Mouse (Mus musculus) liver, embryonic 14.5 days (tissue): ENCODE results near the gene Ubl7. TPM values are rescaled to one million over a fixed set of nuclear protein-coding genes. Genes with fewer than 3 reads are reported as not detected.

Experiments used
- ATAC-seq: fragments of 200-750 bp; cut with Nextera tagmentation; 2 replicates; pipeline ENCODE4 v1.8.0; 2017; ENCODE audit warnings: moderate number of reproducible peaks, mild to moderate bottlenecking, moderate library complexity; ENCODE audit not compliant: insufficient read depth
- DNase-seq, 3 experiments: peaks; one replicate each; pipeline ENCODE4 v3.0.0-alpha.2; 2012 to 2013; ENCODE audit warnings: low read depth in 3 of 3, low spot score in 3 of 3
- H3K27ac ChIP-seq: fragments of 300-500 bp; sonication (generic); 2 replicates; pipeline ENCODE4 v1.5.1; 2014; ENCODE audit warnings: moderate library complexity, mild to moderate bottlenecking, control low read depth, inconsistent platforms
- H3K27me3 ChIP-seq: fragments of 300-500 bp; sonication (generic); 2 replicates; pipeline ENCODE4 v1.6.1; 2014; ENCODE audit warnings: mild to moderate bottlenecking, low read length, moderate library complexity; ENCODE audit not compliant: control insufficient read depth, insufficient read depth
- H3K36me3 ChIP-seq: fragments of 300-500 bp; sonication (generic); replicated peaks from 2 replicates; pipeline ENCODE4 v1.6.1; 2014; ENCODE audit warnings: low read depth; ENCODE audit not compliant: control insufficient read depth, insufficient read depth
- H3K4me1 ChIP-seq, 2 experiments: fragments of 200-500 bp in 1 of 2; fragments of 300-500 bp in 1 of 2; sonication (generic) in 1 of 2; replicated peaks; 2 replicates each; pipeline ENCODE4 v1.6.1; 2012 to 2014; ENCODE audit warnings: antibody characterized with exemption in 1 of 2, inconsistent platforms in 1 of 2, low read length in 1 of 2; ENCODE audit not compliant: control insufficient read depth in 2 of 2, insufficient read depth in 2 of 2
- H3K4me2 ChIP-seq: fragments of 300-500 bp; sonication (generic); 2 replicates; pipeline ENCODE4 v1.6.1; 2014; ENCODE audit warnings: low read depth, mild to moderate bottlenecking, control low read depth, moderate library complexity
- H3K4me3 ChIP-seq, 2 experiments: fragments of 200-500 bp in 1 of 2; fragments of 300-500 bp in 1 of 2; sonication (generic) in 1 of 2; 2 replicates each; pipeline ENCODE4 v1.5.1; 2012 to 2014; ENCODE audit warnings: low read depth in 2 of 2, low read length in 2 of 2, mild to moderate bottlenecking in 2 of 2, control low read depth in 1 of 2, inconsistent platforms in 1 of 2, moderate library complexity in 1 of 2; ENCODE audit not compliant: insufficient read depth in 1 of 2
- H3K9ac ChIP-seq: fragments of 300-500 bp; sonication (generic); replicated peaks from 2 replicates; pipeline ENCODE4 v1.6.1; 2014; ENCODE audit warnings: mild to moderate bottlenecking, control low read depth, moderate library complexity
- H3K9me3 ChIP-seq: fragments of 300-500 bp; sonication (generic); 2 replicates; pipeline ENCODE4 v1.6.1; 2016; ENCODE audit warnings: low read length, mixed read lengths; ENCODE audit not compliant: control insufficient read depth
- CTCF ChIP-seq: IDR thresholded peaks from 2 replicates; pipeline ENCODE4 v1.5.1; 2016; ENCODE audit warnings: antibody characterized with exemption, low read depth, control low read depth
- EP300 ChIP-seq: IDR thresholded peaks from 2 replicates; pipeline ENCODE4 v1.6.1; 2016; ENCODE audit warnings: antibody characterized with exemption, low read depth
- WGBS: fragments of 180-500 bp; shearing (Covaris S2); extraction: QIAGEN DNeasy Blood & Tissue Kit; methylation state at CpG from one replicate; pipeline ENCODE4 v1.1.7; 2014; ENCODE audit not compliant: insufficient replicate concordance; 5-methylcytosine and 5-hydroxymethylcytosine counted together
- polyA plus RNA-seq, 2 experiments: library from polyadenylated mRNA; depleted of rRNA in 1 of 2; stranded (reverse) in 1 of 2; unstranded in 1 of 2; fragments of >200 nt; fragmentation: Nextera tagmentation in 1 of 2; extraction: Ambion mirVana in 1 of 2; gene quantifications; 2 replicates each; pipeline versions ENCODE4 v1.2.1 to v1.2.3; 2012 to 2014

Gene Ubl7
- polyA plus RNA-seq, 2 experiments = 25.4 to 44.8 TPM

- DNase-seq (no peak), ATAC-seq (no peak)
- H3K4me3 ChIP-seq = no peak overlapping the region
- no peak for TF ChIP-seq EP300
- TF ChIP-seq CTCF = no peak
- no peaks in the 10 kb centered on the region for H3K36me3 ChIP-seq
- no peaks in the 10 kb centered on the region for H3K27me3 ChIP-seq
- H3K9ac ChIP-seq = no peak overlapping the region
- no peaks in the 10 kb centered on the region for H3K4me1 ChIP-seq
- no peaks in the 10 kb centered on the region for H3K9me3 ChIP-seq
- H3K4me2 ChIP-seq = no peak overlapping the region
- WGBS = 81% methylated on average over 5 of the region's 5 CpGs
- H3K27ac ChIP-seq = no peak overlapping the region
Measured at GRCm38 (mm10) chr9:57867880-57868279, 42.9 kb upstream of the Ubl7 start.

GRCm38 (mm10) chr9:57868767-57869166, 42.0 kb upstream of the Ubl7 start:
- no peak overlapping the region for H3K9ac ChIP-seq
- TF ChIP-seq CTCF = no peak
- no peak for TF ChIP-seq EP300
- no peak overlapping the region for H3K4me3 ChIP-seq
- H3K4me1 ChIP-seq = no peaks in the 10 kb centered on the region
- H3K9me3 ChIP-seq = no peaks in the 10 kb centered on the region
- ATAC-seq (no peak), DNase-seq (no peak)
- no peaks in the 10 kb centered on the region for H3K27me3 ChIP-seq
- WGBS = 57% methylated on average over 6 of the region's 6 CpGs
- no peak overlapping the region for H3K27ac ChIP-seq
- H3K4me2 ChIP-seq = no peak overlapping the region
- no peaks in the 10 kb centered on the region for H3K36me3 ChIP-seq

GRCm38 (mm10) chr9:57870273-57870816, 40.4 kb upstream of the Ubl7 start:
- Histone ChIP-seq H3K9me3 (no peaks in the 10 kb centered on the region), H3K27ac (no peak overlapping the region), H3K4me2 (no peak overlapping the region), H3K4me1 (no peaks in the 10 kb centered on the region), H3K27me3 (no peaks in the 10 kb centered on the region), H3K9ac (no peak overlapping the region), H3K36me3 (no peaks in the 10 kb centered on the region), H3K4me3 (no peak overlapping the region)
- DNase-seq (no peak), ATAC-seq (no peak)
- TF ChIP-seq CTCF (no peak), EP300 (no peak)
- WGBS = 25% methylated on average over 2 of the region's 2 CpGs

GRCm38 (mm10) chr9:57874134-57874533, 36.6 kb upstream of the Ubl7 start:
- 47% methylated on average over 5 of the region's 5 CpGs for WGBS
- DNase-seq = no peak

GRCm38 (mm10) chr9:57874994-57875393, 35.8 kb upstream of the Ubl7 start:
- 46% methylated on average over 3 of the region's 3 CpGs for WGBS

More at GRCm38 (mm10) chr9:57874134-57874533, 36.6 kb upstream of the Ubl7 start:
- TF ChIP-seq EP300 (no peak), CTCF (no peak)
- Histone ChIP-seq H3K4me1 (no peaks in the 10 kb centered on the region), H3K4me3 (no peak overlapping the region), H3K27ac (no peak overlapping the region), H3K9ac (no peak overlapping the region), H3K9me3 (no peaks in the 10 kb centered on the region), H3K4me2 (no peak overlapping the region), H3K27me3 (no peaks in the 10 kb centered on the region), H3K36me3 (no peaks in the 10 kb centered on the region)
- ATAC-seq = no peak

More at GRCm38 (mm10) chr9:57874994-57875393, 35.8 kb upstream of the Ubl7 start:
- no peak for DNase-seq
- ATAC-seq = no peak
- Histone ChIP-seq H3K4me1 (no peaks in the 10 kb centered on the region), H3K27me3 (no peaks in the 10 kb centered on the region), H3K4me2 (no peak overlapping the region), H3K9me3 (no peaks in the 10 kb centered on the region), H3K4me3 (no peak overlapping the region), H3K27ac (no peak overlapping the region), H3K9ac (no peak overlapping the region), H3K36me3 (no peaks in the 10 kb centered on the region)
- TF ChIP-seq CTCF (no peak), EP300 (no peak)
